Mouse (Mus musculus) cerebellum, postnatal 14 days (tissue): Measurements from ENCODE around the gene Ptprs.

Experiments
- DNase-seq, 2 experiments: peaks; one replicate each; pipeline ENCODE4 v3.0.0; 2021; ENCODE audit warnings: mixed read lengths in 2 of 2

The Ptprs gene

GRCm38 (mm10) chr17:56420022-56420421, 56.3 kb downstream of the Ptprs start:
- no peak for DNase-seq

GRCm38 (mm10) chr17:56418304-56418703, 58.0 kb downstream of the Ptprs start:
- peak in 1 of 2 experiments; percentile 60 for DNase-seq

- DNase-seq = no peak
Observed at GRCm38 (mm10) chr17:56414785-56415184, 61.5 kb downstream of the Ptprs start.

GRCm38 (mm10) chr17:56413113-56413512, 63.2 kb downstream of the Ptprs start:
- peak; percentile 73 to 76 for DNase-seq

GRCm38 (mm10) chr17:56411437-56411836, 64.8 kb downstream of the Ptprs start:
- no peak for DNase-seq

GRCm38 (mm10) chr17:56409759-56410158, 66.5 kb downstream of the Ptprs start:
- peak in 1 of 2 experiments; percentile 56 for DNase-seq

GRCm38 (mm10) chr17:56408965-56409625, 67.2 kb downstream of the Ptprs start:
- DNase-seq = peak; percentile 42 to 54

GRCm38 (mm10) chr17:56407379-56407778, 68.9 kb downstream of the Ptprs start:
- peak in 1 of 2 experiments; percentile 44 for DNase-seq

- DNase-seq = no peak
Observed at GRCm38 (mm10) chr17:56406878-56407277, 69.4 kb downstream of the Ptprs start.

- DNase-seq = peak in 1 of 2 experiments; percentile 65
Observed at GRCm38 (mm10) chr17:56405856-56406840, 70.1 kb downstream of the Ptprs start.

GRCm38 (mm10) chr17:56405341-56405740, 70.9 kb downstream of the Ptprs start:
- no peak for DNase-seq

GRCm38 (mm10) chr17:56401051-56401521, 75.2 kb downstream of the Ptprs start:
- peak; percentile 81 to 82 for DNase-seq

GRCm38 (mm10) chr17:56400221-56400620, 76.1 kb downstream of the Ptprs start:
- no peak for DNase-seq

- no peak for DNase-seq
Observed at GRCm38 (mm10) chr17:56396051-56396450, 80.2 kb downstream of the Ptprs start.

- no peak for DNase-seq
Observed at GRCm38 (mm10) chr17:56393889-56394288, 82.4 kb downstream of the Ptprs start.

GRCm38 (mm10) chr17:56393238-56393637, 83.0 kb downstream of the Ptprs start:
- no peak for DNase-seq

GRCm38 (mm10) chr17:56387612-56388011, 88.7 kb downstream of the Ptprs start:
- peak; percentile 74 to 84 for DNase-seq

- peak; percentile 58 to 65 for DNase-seq
Observed at GRCm38 (mm10) chr17:56384903-56385302, 91.4 kb downstream of the Ptprs start.

GRCm38 (mm10) chr17:56382997-56383396, 93.3 kb downstream of the Ptprs start:
- DNase-seq = no peak

- DNase-seq = no peak
Observed at GRCm38 (mm10) chr17:56381183-56381582, 95.1 kb downstream of the Ptprs start.

- peak; percentile 82 to 85 for DNase-seq
Observed at GRCm38 (mm10) chr17:56380286-56380685, 96.0 kb downstream of the Ptprs start.

- DNase-seq = peak in 1 of 2 experiments; percentile 62
Observed at GRCm38 (mm10) chr17:56379281-56379834, 96.9 kb downstream of the Ptprs start.

- peak in 1 of 2 experiments; percentile 50 for DNase-seq
Observed at GRCm38 (mm10) chr17:56374851-56375250, 101.4 kb downstream of the Ptprs start.
